Mouse (Mus musculus) heart, postnatal 0 days (tissue): Measurements from ENCODE around the gene Cgnl1.

Experiments
- CTCF ChIP-seq: IDR thresholded peaks from 2 replicates; pipeline ENCODE4 v1.5.1; 2016; ENCODE audit warnings: antibody characterized with exemption, control low read depth, low read depth
- EP300 ChIP-seq: IDR thresholded peaks from 2 replicates; pipeline ENCODE4 v1.6.1; 2016; ENCODE audit warnings: antibody characterized with exemption, low read depth

DNA sequence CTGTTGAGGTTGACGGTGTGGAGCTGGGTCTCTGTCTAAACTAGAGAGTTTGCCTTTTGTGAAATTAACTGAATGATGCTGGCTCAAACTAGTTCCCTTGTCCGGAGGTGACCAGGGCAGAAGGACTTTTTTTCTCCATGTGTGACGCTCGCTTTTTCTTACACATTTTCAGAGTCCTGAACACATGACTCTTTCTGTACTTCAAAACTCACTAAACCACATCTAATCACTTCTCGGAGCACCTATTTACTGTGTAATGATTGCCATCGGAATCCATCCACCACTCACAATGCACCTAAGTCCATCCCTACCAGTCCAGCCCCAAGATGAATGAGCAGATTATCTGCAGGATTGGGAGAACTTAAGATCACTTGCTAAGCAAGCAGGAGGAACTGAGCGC lies 79.2 kb downstream of the Cgnl1 start:
- TF ChIP-seq CTCF (no peak), EP300 (no peak)
